Mouse (Mus musculus) liver, embryonic 15.5 days (tissue): ENCODE results near the gene C2cd2l. TPM values are rescaled to one million over a fixed set of nuclear protein-coding genes. Genes with fewer than 3 reads are reported as not detected.
A peak's percentile ranks its signal among the peaks of the same experiment; 100 is the strongest.
"Not testable (repeated sequence)": the region's sequence is repeated elsewhere in the genome, so short reads cannot be mapped to it uniquely, and the experiment has no call there.

ENCODE experiments used
- ATAC-seq: fragments of 200-750 bp; cut with Nextera tagmentation; 2 replicates; pipeline ENCODE4 v1.8.0; 2017; ENCODE audit warnings: moderate number of reproducible peaks, mild to moderate bottlenecking, moderate library complexity; ENCODE audit not compliant: insufficient read depth
- H3K27ac ChIP-seq: fragments of 300-500 bp; sonication (generic); replicated peaks from 2 replicates; pipeline ENCODE4 v1.5.1; 2015; ENCODE audit warnings: mild to moderate bottlenecking, inconsistent platforms
- H3K27me3 ChIP-seq: fragments of 300-500 bp; sonication (generic); 2 replicates; pipeline ENCODE4 v1.6.1; 2015; ENCODE audit warnings: mild to moderate bottlenecking, inconsistent platforms
- H3K36me3 ChIP-seq: fragments of 300-500 bp; sonication (generic); replicated peaks from 2 replicates; pipeline ENCODE4 v1.6.1; 2015; ENCODE audit warnings: moderate library complexity, mild to moderate bottlenecking, inconsistent platforms
- H3K4me1 ChIP-seq: fragments of 300-500 bp; sonication (generic); replicated peaks from 2 replicates; pipeline ENCODE4 v1.6.1; 2015; ENCODE audit warnings: inconsistent platforms
- H3K4me2 ChIP-seq: fragments of 300-500 bp; sonication (generic); 2 replicates; pipeline ENCODE4 v1.6.1; 2015; ENCODE audit warnings: moderate library complexity, mild to moderate bottlenecking, inconsistent platforms
- H3K4me3 ChIP-seq: fragments of 300-500 bp; sonication (generic); replicated peaks from 2 replicates; pipeline ENCODE4 v1.5.1; 2015; ENCODE audit warnings: mild to moderate bottlenecking, inconsistent platforms
- H3K9ac ChIP-seq: fragments of 300-500 bp; sonication (generic); 2 replicates; pipeline ENCODE4 v1.6.1; 2015; ENCODE audit warnings: moderate library complexity, mild to moderate bottlenecking, inconsistent platforms
- H3K9me3 ChIP-seq: fragments of 300-500 bp; sonication (generic); replicated peaks from 2 replicates; pipeline ENCODE4 v1.6.1; 2016; ENCODE audit warnings: inconsistent platforms
- WGBS: fragments of 180-500 bp; shearing (Covaris S2); methylation state at CpG from one replicate; pipeline ENCODE4 v1.1.7; 2015; ENCODE audit warnings: mixed read lengths; ENCODE audit not compliant: insufficient replicate concordance; 5-methylcytosine and 5-hydroxymethylcytosine counted together
- polyA plus RNA-seq: library from polyadenylated mRNA; unstranded; fragments of >200 nt; fragmentation: Nextera tagmentation; extraction: Ambion mirVana; gene quantifications from 2 replicates; pipeline ENCODE4 v1.2.1, GENCODE M21; 2015

The C2cd2l gene
- polyA plus RNA-seq, 1 experiment from 2014 or later = 9.6 TPM

DNA sequence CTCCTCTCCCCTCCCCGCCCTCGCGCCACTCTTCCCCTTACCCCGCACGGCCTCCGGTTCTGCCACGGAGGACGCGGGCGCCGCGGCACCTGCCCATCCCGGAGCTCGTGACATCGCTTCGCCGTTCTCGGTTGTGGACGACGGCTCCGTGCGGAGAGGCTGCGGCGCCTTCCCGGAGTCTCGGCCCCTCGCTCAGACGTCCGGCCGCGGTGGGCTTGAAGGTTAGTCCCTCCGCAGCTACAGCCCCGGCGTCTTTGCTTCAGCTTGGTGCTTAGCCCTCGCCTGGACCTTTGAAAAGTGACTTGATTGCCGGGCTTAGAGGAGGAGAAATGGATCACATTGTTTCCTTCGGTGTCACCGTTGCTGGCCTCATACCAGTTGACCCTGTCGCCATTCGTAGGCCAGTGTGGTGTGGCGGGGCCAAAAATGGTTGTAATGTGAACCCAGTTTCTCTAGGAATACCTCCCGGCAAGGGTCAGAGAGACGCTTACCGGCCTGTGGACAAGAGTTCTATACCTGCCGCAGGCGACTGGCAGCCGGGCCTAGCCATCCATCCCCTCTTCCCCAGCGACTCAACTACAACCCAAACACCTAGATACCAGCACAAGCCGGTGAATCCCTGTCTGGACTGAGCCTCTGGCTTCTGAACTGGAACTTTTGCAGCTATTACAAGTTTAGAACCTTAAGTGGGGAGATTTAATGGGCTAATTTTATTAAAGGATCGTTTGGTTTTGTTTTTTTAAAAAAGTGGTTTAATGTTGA, 15.4 kb upstream of the C2cd2l start:
- Histone ChIP-seq H3K4me3 (peak overlapping the region; percentile 81), H3K9ac (peak overlapping the region; percentile 96), H3K4me2 (peak overlapping the region; percentile 82), H3K36me3 (peaks cover 81% of the 10 kb centered on the region), H3K27me3 (no peaks in the 10 kb centered on the region), H3K27ac (peak overlapping the region; percentile 100), H3K9me3 (no peaks in the 10 kb centered on the region), H3K4me1 (peaks cover 44% of the 10 kb centered on the region)
- ATAC-seq = peak; percentile 9; the same call in 1 of the 2 replicates
- WGBS = under 1% methylated on average over 50 of the region's 50 CpGs

DNA sequence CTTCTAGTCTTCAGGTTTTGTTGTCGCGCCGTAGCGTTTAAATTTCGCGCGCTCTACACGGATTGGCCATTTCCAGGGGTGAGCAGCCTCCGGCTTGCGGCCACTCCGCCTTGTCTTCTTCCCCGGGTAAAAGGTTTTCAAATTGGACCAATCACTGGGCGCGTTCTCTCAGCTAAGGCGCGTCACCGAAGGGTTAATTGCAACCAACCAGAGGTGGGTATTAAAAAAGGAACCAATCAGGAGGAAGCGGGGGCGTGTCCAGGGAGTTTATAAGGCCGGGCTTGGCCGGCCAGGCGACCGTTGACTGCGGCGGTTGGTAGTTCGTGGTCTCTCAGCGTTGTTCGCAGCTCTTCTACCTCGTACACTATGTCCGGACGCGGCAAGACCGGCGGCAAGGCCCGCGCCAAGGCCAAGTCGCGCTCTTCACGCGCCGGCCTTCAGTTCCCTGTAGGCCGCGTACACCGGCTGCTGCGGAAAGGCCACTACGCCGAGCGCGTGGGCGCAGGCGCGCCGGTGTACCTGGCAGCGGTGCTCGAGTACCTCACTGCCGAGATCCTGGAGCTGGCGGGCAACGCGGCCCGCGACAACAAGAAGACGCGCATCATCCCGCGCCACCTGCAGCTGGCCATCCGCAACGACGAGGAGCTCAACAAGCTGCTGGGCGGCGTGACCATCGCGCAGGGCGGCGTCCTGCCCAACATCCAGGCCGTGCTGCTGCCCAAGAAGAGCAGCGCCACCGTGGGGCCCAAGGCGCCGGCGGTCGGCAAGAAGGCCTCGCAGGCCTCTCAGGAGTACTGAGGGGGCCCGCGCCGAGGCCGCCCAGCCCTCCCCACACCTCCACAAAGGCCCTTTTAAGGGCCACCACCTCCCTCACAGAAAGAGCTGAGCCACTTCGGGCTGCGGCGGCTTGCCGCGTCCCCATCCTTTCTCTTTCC, 14.6 kb upstream of the C2cd2l start, which contains the start of gene H2afx:
H2afx (plus strand) TSS at position 299 of the 935 bp plus-strand sequence.
- Histone ChIP-seq H3K4me1 (peaks cover 40% of the 10 kb centered on the region), H3K27ac (peak within 1 kb of the TSS; percentile 100), H3K4me3 (peak within 1 kb of the TSS; percentile 81), H3K27me3 (no peaks in the 10 kb centered on the region), H3K9ac (peak within 1 kb of the TSS; percentile 96), H3K36me3 (peaks cover 81% of the 10 kb centered on the region), H3K9me3 (no peaks in the 10 kb centered on the region), H3K4me2 (peak within 1 kb of the TSS; percentile 82)
- peak; percentile 85 for ATAC-seq
- WGBS = under 1% methylated on average over 91 of the region's 91 CpGs

DNA sequence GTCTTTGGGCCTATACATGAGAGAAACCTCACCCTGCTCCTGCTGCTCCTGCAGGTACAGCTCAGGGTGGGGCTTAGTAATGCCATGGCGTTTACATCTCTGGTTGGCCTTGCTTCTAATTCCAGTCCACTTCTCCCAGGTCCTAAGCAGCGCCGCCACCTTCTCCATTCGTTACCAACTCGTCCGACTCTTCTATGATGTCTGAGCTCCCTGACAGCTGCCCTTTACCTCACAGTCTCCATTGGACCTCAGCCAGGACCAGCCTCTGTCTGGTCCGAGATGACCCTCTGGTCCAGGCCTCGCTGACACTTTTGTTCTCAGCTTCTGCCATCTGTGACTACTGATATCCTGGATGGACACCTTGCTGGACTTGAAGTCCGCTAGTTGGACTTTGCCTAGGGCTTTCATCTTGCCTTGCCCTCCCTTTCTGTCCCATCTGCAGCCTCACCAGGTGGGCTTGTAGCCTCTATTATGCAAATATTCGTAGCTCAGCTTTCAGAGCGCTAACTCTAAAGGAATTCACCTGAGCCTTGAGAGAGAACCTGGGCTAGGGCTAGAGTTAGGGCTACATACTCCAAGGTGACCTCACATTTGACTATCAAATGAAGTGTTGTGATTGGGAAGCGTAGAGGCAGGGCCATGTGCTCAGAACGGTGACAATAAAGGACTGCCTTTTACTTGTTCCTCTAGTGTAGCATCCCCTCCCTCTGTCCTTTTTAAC, 13.0 kb upstream of the C2cd2l start:
- peak overlapping the region; percentile 60 for H3K4me2 ChIP-seq
- H3K9ac ChIP-seq = peak overlapping the region; percentile 16
- H3K9me3 ChIP-seq = no peaks in the 10 kb centered on the region
- ATAC-seq = no peak
- peak overlapping the region; percentile 83 for H3K27ac ChIP-seq
- peak overlapping the region; percentile 48 for H3K4me3 ChIP-seq
- no peaks in the 10 kb centered on the region for H3K27me3 ChIP-seq
- H3K4me1 ChIP-seq = peaks cover 32% of the 10 kb centered on the region
- H3K36me3 ChIP-seq = peaks cover 79% of the 10 kb centered on the region
- 92% methylated on average over 13 of the region's 13 CpGs for WGBS

DNA sequence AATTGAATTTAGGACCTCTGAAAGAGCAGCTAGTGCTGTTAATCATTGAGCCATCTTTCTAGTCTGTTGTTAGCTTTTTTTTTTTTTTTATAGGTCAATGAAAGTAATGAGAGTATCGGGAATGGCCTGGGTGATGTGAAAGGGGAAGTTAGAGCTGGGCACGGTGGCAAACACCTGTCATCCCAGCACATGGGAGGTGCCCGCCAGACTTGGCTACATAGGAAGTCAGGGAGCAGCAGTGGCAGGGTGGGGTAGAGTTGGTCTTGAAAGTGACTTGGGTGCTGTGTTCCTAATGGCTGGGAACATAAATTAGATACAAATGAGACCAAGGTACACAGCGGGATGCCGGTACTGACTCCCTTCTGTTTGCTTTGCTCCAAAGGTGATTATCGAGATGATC, 10.7 kb upstream of the C2cd2l start:
- Histone ChIP-seq H3K4me3 (no peak overlapping the region), H3K4me1 (peaks cover 37% of the 10 kb centered on the region), H3K4me2 (no peak overlapping the region), H3K27me3 (no peaks in the 10 kb centered on the region), H3K9ac (no peak overlapping the region), H3K36me3 (peaks cover 55% of the 10 kb centered on the region), H3K27ac (0 out of 2 replicates have a peak overlapping the region, but pooled peaks have one; percentile 26), H3K9me3 (no peaks in the 10 kb centered on the region)
- ATAC-seq = no peak
- 83% methylated on average over 6 of the region's 6 CpGs for WGBS

DNA sequence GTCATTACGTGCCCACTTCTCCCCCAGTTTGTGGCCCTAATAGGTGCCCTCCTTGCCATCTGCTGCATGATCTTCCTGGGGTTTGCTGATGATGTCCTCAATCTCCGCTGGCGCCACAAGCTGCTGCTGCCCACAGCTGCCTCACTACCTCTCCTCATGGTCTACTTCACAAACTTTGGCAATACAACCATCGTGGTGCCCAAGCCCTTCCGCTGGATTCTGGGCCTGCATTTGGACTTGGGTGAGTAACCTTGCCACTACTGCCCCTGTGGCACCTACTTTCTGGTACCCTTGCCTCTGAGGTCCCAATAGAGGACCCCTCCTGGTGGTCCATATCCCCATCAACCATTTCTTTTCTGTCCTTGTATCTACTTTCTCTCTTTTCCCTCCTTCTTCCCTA, 7.8 kb upstream of the C2cd2l start:
- 88% methylated on average over 5 of the region's 5 CpGs for WGBS
- no peaks in the 10 kb centered on the region for H3K27me3 ChIP-seq
- peak overlapping the region; percentile 81 for H3K4me3 ChIP-seq
- peaks cover 44% of the 10 kb centered on the region for H3K36me3 ChIP-seq
- peak overlapping the region; percentile 88 for H3K27ac ChIP-seq
- H3K4me1 ChIP-seq = peaks cover 39% of the 10 kb centered on the region
- peak overlapping the region; percentile 91 for H3K4me2 ChIP-seq
- no peak for ATAC-seq
- H3K9ac ChIP-seq = peak overlapping the region; percentile 88; the same call in 1 of the 2 replicates
- H3K9me3 ChIP-seq = no peaks in the 10 kb centered on the region

DNA sequence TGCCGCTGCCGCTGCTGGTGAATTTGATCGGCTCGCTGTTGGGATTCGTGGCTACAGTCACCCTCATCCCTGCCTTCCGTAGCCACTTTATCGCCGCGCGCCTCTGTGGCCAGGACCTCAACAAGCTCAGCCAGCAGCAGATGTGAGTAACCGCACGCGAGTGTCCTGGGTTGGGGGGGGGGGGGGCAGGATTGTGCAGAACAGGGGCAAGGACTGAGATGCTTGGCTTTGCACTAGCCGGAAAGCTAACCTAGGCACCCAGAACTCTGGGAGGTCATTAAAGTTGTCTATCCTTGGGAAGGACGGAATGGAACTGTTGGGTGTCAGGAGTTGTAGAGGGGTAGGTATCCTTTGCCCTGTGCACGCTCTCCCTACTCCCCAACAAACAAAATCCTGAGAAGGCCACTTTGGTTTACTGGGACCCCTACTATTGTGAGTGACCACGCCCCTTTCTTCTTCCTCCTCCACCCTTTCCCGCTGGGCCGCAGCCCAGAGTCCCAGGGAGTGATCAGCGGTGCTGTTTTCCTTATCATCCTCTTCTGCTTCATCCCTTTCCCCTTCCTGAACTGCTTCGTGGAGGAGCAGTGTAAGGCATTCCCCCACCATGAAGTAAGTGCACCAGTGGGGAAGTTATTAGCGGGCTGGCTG, 7.1 kb upstream of the C2cd2l start:
- H3K9me3 ChIP-seq = no peaks in the 10 kb centered on the region
- peak overlapping the region; percentile 81 for H3K4me3 ChIP-seq
- ATAC-seq = peak; percentile 40
- peak overlapping the region; percentile 88 for H3K9ac ChIP-seq
- no peaks in the 10 kb centered on the region for H3K27me3 ChIP-seq
- H3K36me3 ChIP-seq = peaks cover 38% of the 10 kb centered on the region
- H3K4me2 ChIP-seq = peak overlapping the region; percentile 91
- WGBS = under 1% methylated on average over 22 of the region's 22 CpGs
- peak overlapping the region; percentile 88 for H3K27ac ChIP-seq
- H3K4me1 ChIP-seq = peaks cover 42% of the 10 kb centered on the region

DNA sequence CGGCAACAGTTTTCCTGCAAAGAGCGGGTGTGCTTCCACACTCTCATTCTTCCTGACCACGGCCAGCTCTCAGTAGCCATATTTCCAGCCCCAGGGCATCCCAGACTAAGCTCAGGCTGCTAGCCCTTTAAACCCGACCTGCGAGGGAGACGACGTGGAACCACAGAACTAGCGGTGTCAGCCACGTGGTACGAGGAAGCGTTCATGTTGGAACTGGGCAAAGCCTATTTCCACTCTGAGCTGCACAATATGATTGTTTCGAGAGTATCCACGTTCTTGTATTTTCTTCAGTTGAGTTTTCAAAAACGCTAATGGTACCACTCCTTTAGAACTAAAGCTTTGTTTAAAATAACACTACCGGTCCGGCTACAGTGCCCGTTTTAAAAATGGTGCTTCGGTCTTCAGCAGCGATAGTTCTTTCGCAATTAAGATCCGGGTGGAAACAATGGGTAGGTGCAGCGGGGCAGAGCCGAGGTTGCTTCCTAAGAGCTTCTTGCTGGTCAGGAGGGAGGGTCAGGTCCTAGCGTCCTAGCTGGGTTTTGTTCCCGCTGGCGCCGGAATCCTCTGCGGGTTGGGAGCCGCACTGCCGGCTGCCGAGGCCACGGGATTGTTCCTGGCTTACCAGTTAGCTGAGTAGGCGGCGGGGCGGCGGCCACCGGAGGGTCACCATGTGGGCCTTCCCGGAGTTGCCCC, 6.4 kb upstream of the C2cd2l start:
- WGBS = under 1% methylated on average over 38 of the region's 38 CpGs
- no peaks in the 10 kb centered on the region for H3K9me3 ChIP-seq

DNA sequence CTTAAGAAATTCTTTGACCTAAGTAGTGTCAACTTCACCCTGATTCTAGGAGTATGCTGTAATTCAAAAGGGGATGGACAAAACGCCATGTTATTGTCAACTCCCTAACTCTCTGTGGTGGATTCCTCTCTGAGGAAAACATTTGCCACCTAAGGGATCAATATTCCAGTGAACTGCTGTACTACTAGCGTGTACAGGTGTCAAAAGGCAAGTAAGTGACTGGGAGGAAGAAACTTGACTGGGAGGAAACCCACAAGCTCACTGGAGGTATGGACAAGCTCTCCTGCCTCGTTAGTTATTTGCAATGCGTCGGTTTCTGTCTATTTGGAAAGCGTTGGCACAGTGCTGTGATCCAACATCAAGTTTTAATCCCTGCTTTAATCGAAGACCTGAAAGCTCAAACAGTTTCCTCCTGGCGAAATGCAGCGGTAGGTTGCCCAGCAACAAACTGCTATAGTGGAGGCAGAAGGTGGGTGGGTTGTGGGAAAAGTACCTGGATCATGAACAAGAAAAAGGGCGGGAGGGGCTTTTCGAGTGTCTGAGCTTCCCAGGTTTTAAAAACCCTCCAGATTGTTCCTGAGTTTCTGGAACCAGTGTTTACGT, 5.8 kb upstream of the C2cd2l start, which contains the start of gene Dpagt1:
Dpagt1 (plus strand) TSS at position 252 of the 603 bp plus-strand sequence.
- no peak; the same call in 1 of the 2 replicates for ATAC-seq
- WGBS = 3% methylated on average over 12 of the region's 12 CpGs
- Histone ChIP-seq H3K36me3 (peaks cover 25% of the 10 kb centered on the region), H3K9ac (peak within 1 kb of the TSS; percentile 88), H3K9me3 (no peaks in the 10 kb centered on the region), H3K27me3 (no peaks in the 10 kb centered on the region), H3K27ac (peak within 1 kb of the TSS; percentile 88), H3K4me3 (peak within 1 kb of the TSS; percentile 81), H3K4me2 (peak within 1 kb of the TSS; percentile 91), H3K4me1 (peaks cover 49% of the 10 kb centered on the region)

More for the DNA sequence above, 6.4 kb upstream of the C2cd2l start:
- H3K4me3 ChIP-seq = peak overlapping the region; percentile 81
- H3K4me2 ChIP-seq = peak overlapping the region; percentile 91
- ATAC-seq = peak; percentile 86
- peak overlapping the region; percentile 88 for H3K27ac ChIP-seq
- peaks cover 32% of the 10 kb centered on the region for H3K36me3 ChIP-seq
- H3K4me1 ChIP-seq = peaks cover 43% of the 10 kb centered on the region
- peak overlapping the region; percentile 88 for H3K9ac ChIP-seq
- no peaks in the 10 kb centered on the region for H3K27me3 ChIP-seq

DNA sequence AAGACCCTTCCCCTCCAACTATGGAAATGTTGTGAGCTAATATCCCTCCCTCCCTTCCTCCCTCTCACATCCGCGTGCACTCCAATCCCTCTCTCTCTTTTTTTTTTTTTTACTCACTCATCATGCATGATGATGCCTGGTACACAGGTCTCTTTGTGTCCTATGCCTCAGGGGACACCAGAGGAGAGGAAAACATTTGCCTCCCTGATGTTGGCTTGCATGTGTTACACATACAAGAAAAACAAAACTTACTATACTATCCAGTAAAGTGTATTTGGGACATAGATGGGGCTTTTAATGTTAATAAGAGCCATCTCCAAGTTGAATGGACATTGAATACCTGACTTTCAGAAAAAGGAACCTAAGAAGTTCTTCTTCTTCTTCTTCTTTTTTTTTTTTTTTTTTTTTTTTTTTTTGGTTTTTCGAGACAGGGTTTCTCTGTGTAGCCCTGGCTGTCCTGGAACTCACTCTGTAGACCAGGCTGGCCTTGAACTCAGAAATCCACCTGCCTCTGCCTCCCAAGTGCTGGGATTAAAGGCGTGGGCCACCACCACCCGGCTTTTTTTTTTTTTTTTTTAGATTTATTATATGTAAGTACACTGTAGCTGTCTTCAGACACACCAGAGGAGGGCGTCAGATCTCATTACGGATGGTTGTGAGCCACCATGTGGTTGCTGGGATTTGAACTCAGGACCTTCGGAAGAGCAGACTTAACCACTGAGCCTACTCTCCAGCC, 5.1 kb upstream of the C2cd2l start:
- Histone ChIP-seq H3K27ac (peak overlapping the region; percentile 88), H3K4me1 (peaks cover 55% of the 10 kb centered on the region), H3K9ac (peak overlapping the region; percentile 88; the same call in 1 of the 2 replicates), H3K4me3 (peak overlapping the region; percentile 81; the same call in 1 of the 2 replicates), H3K4me2 (peak overlapping the region; percentile 91), H3K36me3 (peaks cover 19% of the 10 kb centered on the region)
- not testable (repeated sequence) for H3K27me3 ChIP-seq, ATAC-seq, H3K9me3 ChIP-seq
- 46% methylated on average over 7 of the region's 8 CpGs for WGBS
